Mouse (Mus musculus): ENCODE results near the gene Atp6v0a1.

Atp6v0a1 gene

DNA sequence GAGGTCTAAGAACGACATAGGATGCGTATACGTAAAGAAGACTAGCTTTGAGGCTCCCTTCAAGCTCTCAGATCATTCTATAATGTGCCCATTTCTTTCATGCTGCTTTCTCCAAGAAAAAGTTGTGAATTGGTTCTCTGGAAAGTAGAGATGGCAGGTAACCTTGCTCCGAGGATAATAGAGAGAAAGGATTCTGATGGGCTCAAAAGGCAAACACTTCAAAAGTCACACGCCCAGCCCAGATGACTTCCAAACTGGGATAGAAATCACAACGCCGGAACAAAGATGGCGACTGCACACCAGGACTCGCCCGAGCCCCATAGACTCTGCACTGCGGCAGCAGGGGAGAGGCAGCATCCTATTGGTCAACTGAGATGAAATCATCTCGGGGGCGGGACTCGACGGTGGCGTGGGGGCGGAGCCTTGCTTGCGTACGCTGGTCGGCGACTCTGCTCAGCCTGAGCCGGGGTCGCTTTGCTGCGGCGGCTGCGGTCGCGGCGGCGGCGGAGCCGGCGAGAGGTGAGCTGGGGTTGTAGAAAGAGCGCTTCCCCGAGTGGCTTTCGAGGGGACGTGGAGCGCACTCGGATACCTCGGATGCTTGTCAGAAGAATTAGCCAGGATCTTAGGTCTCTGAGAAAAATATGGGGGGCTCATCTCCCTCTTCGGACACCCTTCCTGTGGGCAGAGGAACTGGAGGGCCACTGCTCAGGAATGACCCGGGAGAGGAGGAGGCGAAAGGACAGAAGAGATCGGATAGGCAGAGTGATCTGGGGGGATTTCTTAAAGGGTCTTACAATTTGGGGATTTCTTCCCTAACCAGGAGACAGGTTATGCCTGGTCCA lies at the start of gene Atp6v0a1:
TSS of gene Atp6v0a1 (plus strand) at position 407 of the 842 bp plus-strand sequence.
- DNase-seq (ENCODE audit: low spot score in 2 of 2) = peak; percentile 97 to 98

DNA sequence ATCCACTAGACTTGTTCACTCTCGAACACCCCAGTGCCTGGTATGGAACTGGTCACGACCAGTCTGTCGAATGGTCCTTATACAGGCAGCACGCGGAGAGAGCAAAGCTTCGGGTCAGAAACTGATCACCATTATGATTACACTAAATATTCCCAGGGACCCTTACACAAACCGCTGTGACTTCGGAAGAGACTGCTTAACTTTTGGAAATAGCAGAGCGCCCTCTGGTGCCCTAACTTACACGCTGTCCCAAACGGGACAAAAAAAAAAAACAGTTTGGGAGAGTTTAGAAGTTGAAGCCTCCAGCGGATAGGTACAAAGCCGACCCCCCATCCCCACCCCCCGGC lies 49.8 kb upstream of the Atp6v0a1 start:
- peak; percentile 60 to 83 for DNase-seq (ENCODE audit: low spot score in 2 of 2)

DNA sequence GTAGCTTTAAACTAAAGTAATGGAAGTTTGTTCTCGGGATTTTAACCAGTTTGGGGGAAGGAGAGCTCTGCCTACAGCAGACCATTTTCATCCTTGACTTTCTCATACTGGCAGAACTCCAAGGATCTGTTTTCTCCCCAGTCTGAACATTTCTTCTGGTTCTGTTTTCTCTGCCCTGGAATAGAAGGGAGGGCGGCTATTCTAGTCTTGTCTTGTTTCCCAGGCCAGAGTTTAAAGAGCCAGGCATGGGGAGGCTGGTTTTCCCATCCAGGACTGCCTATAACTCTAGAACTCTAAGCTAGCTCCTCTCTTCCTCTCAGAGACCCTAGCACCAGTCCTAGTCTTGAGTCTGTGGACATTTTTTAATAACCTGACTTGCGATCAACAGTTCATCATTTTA lies 49.4 kb upstream of the Atp6v0a1 start:
- no peak for DNase-seq (ENCODE audit: low spot score in 2 of 2)

DNA sequence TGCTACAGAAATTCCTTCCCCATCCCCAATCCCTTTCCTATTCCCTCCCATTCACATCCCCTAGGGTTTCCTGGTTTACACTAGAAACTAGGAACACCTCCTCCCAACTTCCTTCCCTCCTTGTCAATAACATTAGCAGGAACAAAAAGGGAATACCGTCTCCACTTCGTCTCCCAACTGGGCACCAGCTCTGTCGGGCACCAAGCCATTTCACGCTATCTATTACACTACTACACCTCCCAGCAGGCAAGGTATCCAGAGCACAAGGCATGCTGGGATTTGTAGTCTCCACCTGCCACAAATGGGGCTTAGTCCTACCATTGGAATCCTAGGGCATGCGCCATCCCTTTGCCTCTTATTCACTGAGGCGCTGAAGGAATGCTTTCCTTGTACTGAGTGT lies 48.7 kb upstream of the Atp6v0a1 start:
- peak in 1 of 2 experiments; percentile 62 for DNase-seq (ENCODE audit: low spot score in 2 of 2)

DNA sequence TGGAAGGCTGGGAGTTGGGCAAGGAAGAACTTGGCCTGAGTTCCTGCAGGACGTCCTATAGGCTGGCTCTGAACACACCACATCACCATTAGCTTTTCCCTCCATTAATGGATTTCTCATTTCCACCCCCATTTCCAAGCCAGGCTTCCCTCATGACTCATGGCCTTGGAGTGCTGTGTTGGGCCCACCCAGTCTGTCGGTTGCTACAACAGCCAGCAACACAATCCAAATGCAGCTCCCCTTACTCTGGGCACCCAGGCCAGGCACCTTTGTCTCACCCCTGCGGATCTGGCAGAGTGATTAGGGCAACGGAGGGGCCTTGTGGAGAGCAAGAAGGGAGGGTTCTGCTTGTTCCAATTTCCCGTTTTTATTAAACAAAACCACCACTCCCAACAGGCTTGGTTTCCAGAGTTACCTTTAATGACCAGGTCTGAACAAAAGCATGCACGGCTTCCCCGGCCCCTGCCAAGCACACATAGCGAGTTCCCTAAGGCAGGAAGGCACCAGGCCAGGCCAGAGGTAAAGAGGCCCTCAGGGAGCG lies 46.8 kb upstream of the Atp6v0a1 start:
- DNase-seq (ENCODE audit: low spot score in 2 of 2) = no peak

DNA sequence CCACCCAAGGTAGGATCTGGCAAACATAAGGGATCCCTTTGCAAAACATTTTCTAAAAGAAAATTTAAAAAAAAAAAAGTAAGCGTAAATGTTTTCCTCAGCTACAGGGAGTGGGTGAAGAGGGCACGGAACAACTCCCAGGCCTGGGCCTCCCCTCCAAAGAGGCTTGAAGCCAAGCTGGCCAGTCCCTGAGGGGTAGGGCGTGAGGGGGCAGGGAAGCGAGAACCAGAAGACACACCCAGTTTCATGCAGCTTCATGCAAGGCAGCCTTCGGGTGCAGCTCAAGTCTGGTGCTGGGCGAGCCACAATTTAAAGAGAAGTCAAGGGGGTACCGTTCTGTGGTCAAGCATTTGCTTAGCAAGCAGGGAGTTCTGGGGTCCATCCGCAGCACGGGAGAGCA lies 45.6 kb upstream of the Atp6v0a1 start:
- no peak for DNase-seq (ENCODE audit: low spot score in 2 of 2)

DNA sequence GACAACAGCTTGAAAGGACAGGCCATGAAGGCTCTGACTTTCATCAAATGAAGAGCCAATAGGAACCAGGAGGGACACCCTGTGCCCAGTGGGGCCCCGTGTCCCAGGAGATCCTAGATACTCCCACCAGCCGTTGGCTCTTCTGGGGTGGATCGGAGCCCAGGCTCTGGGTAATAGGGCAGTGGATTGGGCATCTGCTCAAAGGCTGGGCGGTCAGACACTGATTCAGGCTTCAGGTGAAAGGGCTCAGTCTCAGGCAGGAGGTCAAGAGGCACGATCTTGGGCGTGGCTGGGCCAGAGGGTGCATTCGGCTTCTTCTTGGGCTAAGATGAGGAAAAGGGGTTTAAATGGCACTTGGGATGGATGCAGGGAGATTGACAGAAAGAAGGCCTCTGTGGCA lies 45.1 kb upstream of the Atp6v0a1 start:
- DNase-seq (ENCODE audit: low spot score in 2 of 2) = no peak

DNA sequence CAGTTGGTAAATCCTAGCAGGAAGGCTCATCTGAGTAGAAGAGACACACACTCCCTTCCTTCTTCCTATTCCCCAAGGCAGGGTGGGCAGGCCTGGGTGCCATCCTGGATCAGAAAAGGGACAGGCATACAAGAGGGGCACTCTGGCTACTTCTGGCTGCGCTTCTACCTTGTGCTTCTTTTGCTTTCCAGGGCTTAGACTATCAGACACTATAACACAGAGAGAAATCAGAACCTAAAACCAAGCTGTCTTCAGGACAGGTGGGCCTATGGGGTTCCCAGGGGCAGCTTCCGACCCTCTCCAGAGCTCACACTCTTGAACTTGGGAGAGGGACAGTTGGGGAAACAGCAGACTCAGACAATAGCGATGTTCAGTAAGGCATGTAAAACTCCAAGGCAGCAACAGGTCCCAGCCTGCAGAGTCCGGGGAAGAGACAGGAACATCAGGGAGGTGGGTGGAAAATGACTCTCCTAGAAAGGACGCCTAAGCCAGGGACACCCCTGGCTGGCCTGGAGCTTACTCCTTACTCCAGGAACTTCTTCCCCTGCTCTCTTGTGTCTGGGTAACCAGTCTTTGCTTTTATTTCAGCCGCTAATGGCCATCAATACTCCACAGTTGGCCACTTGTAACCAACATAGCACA lies 44.2 kb upstream of the Atp6v0a1 start:
- DNase-seq (ENCODE audit: low spot score in 2 of 2) = no peak

DNA sequence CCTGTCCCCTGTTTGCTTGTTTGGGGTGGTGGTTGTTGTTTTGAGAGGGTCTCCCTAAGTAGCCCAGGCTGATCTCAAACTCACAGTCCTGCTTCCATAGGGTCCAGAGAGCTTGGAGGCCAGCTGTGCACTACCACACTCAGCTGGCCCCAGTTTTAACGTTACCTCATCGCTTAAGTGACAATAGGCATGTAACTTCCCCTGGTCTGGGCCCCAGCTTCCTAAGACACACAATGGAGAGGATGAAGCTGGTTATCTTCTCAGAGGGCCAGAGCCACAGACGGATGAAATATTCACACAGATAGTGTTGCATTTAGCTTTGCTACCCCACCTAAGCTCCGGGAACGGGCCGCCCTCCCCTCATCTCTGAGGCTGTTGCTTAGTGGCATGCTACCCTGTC lies 43.5 kb upstream of the Atp6v0a1 start:
- DNase-seq (ENCODE audit: low spot score in 2 of 2) = no peak

DNA sequence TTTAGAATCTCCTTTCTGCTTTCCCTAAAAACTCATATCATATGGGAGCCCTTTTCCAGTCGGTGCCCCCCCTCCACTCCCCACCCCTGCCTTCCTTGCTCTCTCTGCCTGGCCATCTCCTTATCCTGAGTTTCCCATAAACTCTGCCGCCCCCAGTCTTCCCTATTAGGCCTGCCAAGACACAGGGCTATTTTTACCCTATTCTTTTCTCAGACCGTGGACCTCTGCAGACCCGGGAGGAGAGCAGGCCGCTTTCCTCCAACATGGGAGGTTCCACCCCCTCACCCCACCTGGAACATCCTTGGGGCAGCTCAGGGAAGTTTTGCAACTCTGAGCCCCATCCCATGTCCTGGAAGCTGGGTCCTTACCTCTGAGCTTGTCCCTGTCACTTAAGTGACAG lies 41.9 kb upstream of the Atp6v0a1 start:
- DNase-seq (ENCODE audit: low spot score in 2 of 2) = no peak

DNA sequence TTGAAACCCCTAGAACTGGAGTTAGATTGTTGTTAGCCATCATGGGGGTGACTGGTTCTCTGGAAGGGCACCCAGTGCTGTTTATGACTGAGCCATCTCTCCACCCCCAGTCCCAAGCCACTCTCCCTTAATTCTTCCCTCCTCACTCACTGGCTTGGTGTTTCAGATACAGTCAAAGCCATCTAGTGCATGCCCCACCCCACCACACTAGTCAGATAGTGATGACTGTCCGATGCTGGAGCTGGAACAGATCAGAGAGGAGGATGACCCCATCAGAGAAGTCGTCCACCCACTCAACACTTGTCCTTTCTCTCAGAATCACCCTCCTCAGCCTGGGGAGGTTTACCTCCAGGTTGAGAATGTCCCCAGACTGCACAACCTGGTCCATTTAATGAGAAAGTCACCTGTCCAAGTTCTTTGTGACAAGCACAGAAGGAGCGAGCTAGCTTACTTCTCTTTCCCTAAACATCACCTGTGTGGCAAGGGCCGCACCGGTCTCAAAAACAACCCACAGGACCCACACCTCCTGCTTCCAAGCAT lies 41.3 kb upstream of the Atp6v0a1 start:
- DNase-seq (ENCODE audit: low spot score in 2 of 2) = no peak

DNA sequence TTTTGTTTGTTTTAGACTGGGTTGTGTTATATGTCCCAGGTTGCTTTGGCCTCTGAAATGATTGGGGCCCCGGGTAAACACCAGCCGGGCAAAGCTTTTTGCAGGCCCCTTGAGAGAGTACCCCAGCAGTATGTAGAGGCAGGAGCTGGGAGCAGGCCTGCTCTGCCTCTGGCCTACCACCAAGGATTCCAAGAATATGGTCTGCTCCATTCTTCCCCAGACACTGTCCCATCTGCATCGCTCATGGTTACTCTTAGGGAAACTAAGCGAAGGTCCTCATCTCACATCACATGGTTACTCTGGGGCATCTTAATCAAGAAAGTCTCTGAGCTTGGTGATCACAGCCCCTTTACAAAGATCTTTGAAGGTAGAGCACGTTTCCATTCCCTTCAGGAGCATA lies 40.8 kb upstream of the Atp6v0a1 start:
- no peak for DNase-seq (ENCODE audit: low spot score in 2 of 2)

DNA sequence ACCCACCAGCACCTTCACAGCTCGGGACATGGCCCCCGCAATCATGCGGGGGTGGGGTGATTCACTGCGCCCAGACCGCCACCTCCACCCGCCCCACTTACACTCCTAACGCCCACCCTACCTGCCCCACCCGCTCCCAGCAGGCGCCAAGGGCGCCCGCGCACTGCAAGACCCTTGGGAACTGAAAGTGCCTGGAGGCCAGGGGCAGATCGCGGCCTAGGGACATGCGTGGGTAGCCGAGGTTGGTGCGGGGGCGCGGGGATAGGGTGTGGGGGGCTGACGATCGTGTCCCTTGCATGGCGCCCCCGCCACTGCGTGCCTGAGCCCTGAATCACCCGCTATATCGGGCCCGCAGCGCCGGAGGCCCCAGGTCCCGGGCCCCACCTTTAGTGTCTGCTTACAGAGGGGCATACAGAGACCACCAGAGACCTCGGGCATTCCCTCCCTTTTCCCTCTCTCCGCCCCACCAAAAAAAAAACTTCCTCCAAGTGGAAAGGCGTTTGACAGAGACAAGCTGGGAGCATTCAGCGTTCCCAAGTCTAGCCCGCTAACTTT lies 40.0 kb upstream of the Atp6v0a1 start:
- DNase-seq (ENCODE audit: low spot score in 2 of 2) = peak in 1 of 2 experiments; percentile 15

DNA sequence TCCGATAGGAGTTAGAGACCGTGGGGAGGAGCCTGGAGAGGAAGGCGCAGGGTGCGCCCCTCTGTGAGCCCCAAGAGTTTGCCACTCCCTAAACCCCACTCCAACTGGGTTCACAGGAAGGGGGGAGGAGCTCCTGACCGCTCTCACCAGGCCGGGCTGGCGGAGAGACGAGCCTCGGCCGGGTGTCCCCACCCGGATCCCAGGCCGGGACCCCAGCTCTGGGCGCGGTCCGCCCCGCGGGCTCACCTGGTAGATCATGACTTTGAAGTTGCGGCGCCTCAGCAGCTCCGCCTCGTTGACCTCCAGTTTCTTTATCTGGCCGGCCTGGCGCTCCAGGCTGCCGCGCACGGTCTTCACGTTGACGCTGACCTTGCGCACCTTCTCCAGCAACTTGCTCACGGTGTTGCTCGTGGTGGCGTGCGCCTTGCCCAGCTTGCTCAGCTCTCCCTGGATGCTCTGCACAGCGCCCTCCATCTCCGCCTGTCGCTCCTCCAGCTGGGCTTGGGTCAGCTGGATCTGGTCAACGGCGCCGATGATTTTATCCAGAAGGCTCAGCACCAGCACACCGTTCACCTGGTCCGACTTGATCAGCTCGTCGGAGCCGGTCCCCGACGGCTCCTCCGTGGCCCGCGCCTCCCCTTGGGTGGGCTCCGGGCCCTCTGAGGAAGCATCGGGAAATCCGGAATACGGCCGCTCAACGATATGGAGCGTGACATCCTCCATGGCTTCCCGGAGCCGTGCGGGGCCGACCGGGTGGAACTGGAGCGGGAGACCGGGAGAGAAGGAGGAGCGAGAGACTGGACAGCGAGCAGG lies 39.3 kb upstream of the Atp6v0a1 start:
- peak; percentile 25 to 40 for DNase-seq (ENCODE audit: low spot score in 2 of 2)

DNA sequence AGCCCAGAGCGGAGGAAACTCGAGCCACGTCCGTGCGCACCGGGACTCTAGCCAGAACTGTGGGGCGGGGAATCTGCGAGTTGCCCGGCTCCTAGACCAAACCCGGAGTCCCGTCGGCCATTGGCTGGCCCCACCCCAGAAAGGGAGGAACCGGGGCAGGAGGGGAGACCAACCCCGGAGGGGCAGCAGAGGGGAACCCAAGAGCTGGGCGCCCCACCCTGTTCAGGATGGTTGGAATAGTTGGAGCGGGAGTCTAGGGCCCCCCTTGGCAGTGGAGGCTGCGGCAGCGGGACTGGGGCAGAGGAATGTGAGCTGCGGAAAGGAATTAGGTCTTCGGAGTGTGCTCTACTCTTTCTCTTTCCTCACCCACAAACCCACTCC lies 38.7 kb upstream of the Atp6v0a1 start, which contains the start of gene Cavin1:
TSS of gene Cavin1 (minus strand) at position 331 of the 381 bp plus-strand sequence.
- DNase-seq (ENCODE audit: low spot score in 2 of 2) = peak; percentile 22 to 63

DNA sequence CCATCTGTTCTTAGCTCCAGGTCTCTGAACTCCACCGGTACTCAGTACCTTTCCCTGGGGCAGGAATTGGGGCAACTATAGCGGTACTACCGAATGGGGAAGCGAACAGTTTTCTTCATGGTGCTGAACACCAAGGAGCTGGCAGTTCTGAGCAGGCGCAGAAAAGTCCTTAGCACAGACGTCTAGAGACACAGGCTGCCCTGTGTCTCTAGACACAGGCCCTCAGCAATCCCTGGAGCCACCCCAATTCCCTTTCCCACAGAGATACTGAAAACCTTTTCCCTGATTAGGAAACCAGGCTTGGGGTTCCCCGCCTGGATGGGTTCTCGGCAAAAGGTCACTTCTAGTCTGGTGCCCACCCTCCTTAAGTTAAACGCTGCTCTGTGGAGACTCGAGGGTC lies 37.8 kb upstream of the Atp6v0a1 start:
- DNase-seq (ENCODE audit: low spot score in 2 of 2) = no peak

DNA sequence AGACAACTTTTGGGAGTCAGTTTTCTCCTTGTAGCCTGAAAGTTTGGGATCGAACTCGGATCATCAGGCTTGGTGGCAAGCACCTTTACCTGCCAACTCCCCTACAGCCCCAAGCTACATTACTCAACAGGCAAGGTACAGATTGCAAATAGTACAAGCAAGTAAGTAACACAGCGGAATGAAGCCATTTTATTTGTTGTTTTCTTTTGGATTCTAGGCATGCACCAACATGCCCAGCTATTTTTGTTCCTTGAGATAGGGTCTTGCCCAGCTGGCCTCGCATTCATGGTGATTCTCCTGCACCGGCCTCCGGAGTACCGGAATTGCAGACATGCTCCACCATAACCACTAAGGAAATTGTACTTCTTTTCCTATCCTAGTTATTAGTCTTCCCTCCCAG lies 36.0 kb upstream of the Atp6v0a1 start:
- DNase-seq (ENCODE audit: low spot score in 2 of 2) = no peak

DNA sequence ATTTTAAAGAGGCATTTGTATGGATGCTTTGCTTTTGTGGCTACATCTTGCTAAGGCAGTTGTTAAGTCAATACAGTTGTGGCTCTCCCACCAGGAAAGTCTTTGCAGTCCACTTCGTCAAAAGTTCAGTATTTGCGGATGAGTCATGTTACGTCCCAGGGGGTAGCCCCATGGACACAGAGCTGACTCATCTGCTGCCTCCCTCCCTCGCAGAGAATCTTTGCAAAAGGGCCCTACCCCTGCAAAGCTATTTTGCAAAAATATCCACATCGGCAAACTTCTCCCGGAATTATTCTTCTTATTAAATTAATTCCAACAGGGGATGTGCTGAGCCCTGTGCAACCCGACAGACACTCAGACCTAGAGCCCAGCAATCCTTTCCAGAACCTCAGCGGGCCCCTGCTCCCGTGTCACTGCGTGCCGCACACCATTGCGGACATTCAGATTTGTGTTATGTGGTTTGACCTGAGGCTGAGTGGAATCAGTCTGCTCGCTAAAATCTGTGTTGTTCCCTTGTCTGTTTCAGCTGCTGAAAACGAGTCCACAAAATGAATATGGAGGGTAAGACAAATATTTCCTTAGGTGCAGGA lies 34.8 kb upstream of the Atp6v0a1 start:
- DNase-seq (ENCODE audit: low spot score in 2 of 2) = no peak

DNA sequence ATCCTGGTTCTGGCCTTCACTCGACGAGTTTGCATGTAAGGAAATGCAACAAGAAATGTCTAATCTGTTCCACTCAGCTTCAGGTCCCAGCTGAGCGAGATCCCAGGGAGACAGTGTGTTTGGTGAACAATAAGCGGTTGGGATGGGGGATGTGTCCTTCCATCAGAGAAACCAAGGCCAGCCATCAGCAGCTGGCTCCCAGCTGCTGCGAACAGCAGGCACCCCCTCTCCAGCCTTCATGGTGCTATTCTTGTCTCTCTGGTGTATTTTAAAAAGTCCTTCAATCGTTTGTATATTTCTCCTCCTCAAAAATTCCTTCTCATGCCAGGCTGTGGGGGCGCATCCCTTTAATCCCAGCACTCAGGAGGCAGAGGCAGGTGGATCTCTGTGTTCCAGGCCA lies 34.0 kb upstream of the Atp6v0a1 start:
- no peak for DNase-seq (ENCODE audit: low spot score in 2 of 2)

DNA sequence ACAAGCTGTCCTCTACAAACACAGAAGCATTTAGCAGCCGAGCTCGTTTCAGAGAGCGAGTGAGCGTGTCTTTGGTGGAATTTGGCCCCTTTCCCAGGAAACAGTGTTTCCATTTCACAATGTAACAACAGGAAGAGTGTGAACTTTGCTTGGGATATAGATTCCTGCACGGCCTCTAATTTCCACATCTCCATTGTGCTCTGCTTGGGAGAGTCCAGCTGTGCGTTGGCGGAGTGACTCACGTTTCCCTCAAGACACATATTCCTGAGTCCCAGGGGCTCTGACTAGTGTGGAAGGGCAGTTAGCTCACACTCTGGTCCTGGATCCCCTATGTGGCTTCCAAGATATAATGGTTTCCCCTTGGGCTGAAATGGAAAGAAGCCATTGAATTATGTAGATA lies 29.4 kb upstream of the Atp6v0a1 start:
- no peak for DNase-seq (ENCODE audit: low spot score in 2 of 2)

DNA sequence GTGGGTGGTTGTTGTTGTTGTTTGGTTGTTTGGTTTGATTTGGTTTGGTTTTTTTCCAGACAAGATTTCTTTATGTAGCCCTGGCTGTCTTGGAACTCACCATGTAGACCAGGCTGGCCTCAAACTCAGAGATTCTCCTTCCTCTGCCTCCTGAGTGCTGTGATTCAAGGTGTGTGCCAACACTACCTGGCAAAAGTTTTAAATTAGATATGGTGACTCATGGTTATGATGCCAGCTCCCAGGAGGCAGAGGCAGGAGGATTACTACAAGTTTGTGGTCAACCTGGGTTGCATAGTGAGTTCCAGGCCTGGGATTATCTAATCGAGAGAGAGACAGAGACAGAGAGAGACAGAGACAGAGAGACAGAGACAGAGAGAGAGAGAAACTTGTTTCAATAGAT lies 28.8 kb upstream of the Atp6v0a1 start:
- no peak for DNase-seq (ENCODE audit: low spot score in 2 of 2)
